Mouse (Mus musculus) embryonic facial prominence, embryonic 10.5 days (tissue): ENCODE data around the gene Cpeb3. TPM values are rescaled to one million over a fixed set of nuclear protein-coding genes. Genes with fewer than 3 reads are reported as not detected.

ENCODE experiments used
- DNase-seq: peaks from one replicate; pipeline ENCODE4 v3.0.0-alpha.2; 2017; ENCODE audit warnings: low spot score
- H3K27ac ChIP-seq: fragments of 300-500 bp; sonication (generic); replicated peaks from 2 replicates; pipeline ENCODE4 v1.5.1; 2016; ENCODE audit warnings: mild to moderate bottlenecking
- H3K27me3 ChIP-seq: fragments of 300-500 bp; sonication (generic); replicated peaks from 2 replicates; pipeline ENCODE4 v1.6.1; 2016; ENCODE audit warnings: low read depth, mild to moderate bottlenecking; ENCODE audit not compliant: poor library complexity, severe bottlenecking
- H3K36me3 ChIP-seq: fragments of 300-500 bp; sonication (generic); replicated peaks from 2 replicates; pipeline ENCODE4 v1.6.1; 2016; ENCODE audit warnings: mild to moderate bottlenecking, moderate library complexity
- H3K4me1 ChIP-seq: fragments of 300-500 bp; sonication (generic); 2 replicates; pipeline ENCODE4 v1.6.1; 2016
- H3K4me3 ChIP-seq: fragments of 300-500 bp; sonication (generic); 2 replicates; pipeline ENCODE4 v1.5.1; 2016; ENCODE audit warnings: mild to moderate bottlenecking, moderate library complexity
- H3K9me3 ChIP-seq: fragments of 300-500 bp; sonication (generic); 2 replicates; pipeline ENCODE4 v1.6.1; 2016; ENCODE audit warnings: mild to moderate bottlenecking
- WGBS: fragments of 180-500 bp; shearing (Covaris S2); methylation state at CpG from one replicate; pipeline ENCODE4 v1.1.7; 2016; 5-methylcytosine and 5-hydroxymethylcytosine counted together
- polyA plus RNA-seq: library from polyadenylated mRNA; unstranded; fragments of >200 nt; fragmentation: Nextera tagmentation; extraction: Ambion mirVana; gene quantifications from 2 replicates; pipeline ENCODE4 v1.2.1, GENCODE M21; 2016

The Cpeb3 gene
- polyA plus RNA-seq, 1 experiment from 2014 or later: 0.76 TPM

GRCm38 (mm10) chr19:37069243-37069642 lies 139.2 kb downstream of the Cpeb3 start:
- Histone ChIP-seq H3K27ac (no peak overlapping the region), H3K27me3 (no peaks in the 10 kb centered on the region), H3K4me3 (no peak overlapping the region), H3K9me3 (no peaks in the 10 kb centered on the region), H3K36me3 (no peaks in the 10 kb centered on the region), H3K4me1 (no peaks in the 10 kb centered on the region)
- 88% methylated on average over 4 of the region's 4 CpGs for WGBS
- no peak for DNase-seq

DNA sequence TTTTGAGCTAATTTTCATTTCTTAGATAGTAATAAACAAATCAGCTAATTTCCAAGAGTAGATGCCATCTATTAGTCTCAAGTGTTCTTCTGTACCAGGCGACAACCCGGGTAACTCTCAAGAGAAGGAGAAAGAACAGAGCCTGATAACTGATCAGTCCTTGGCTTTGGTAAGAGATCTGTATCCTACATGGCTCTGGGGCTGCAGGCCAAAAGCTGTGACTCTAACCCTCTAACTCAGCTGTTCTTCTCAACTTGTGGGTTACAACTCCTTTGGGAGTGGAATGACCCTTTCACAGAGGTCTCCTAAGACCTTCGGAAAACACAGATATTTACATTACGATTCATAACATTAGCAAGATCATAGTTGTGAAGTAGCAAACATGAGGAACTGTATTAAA lies 148.3 kb downstream of the Cpeb3 start:
- DNase-seq: no peak
- Histone ChIP-seq H3K36me3 (no peaks in the 10 kb centered on the region), H3K4me3 (no peak overlapping the region), H3K27ac (no peak overlapping the region), H3K4me1 (no peaks in the 10 kb centered on the region), H3K9me3 (no peaks in the 10 kb centered on the region), H3K27me3 (no peaks in the 10 kb centered on the region)
- 90% methylated on average over 4 of the region's 4 CpGs for WGBS

DNA sequence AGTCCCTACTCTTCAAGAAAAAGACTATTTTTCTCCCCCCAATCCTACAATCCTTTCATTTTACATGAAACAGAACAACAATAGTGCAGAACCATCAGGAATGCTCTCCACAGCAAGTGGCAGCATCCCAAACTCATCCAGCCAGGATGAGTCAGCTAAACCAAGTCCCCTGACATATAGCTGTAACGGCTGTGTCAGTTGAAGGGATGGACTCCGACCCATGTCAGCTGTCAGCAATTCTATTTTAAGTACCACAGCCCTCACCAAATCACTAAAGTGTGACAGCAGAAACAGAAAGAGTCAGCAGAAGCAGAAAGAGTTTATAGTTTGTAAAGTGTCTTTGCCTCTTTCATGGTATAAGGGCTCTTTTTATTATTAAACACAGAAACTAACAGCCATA lies 148.8 kb downstream of the Cpeb3 start:
- Histone ChIP-seq H3K27me3 (no peaks in the 10 kb centered on the region), H3K9me3 (no peaks in the 10 kb centered on the region), H3K36me3 (no peaks in the 10 kb centered on the region), H3K4me3 (no peak overlapping the region), H3K27ac (no peak overlapping the region), H3K4me1 (no peaks in the 10 kb centered on the region)
- DNase-seq: no peak
- 67% methylated on average over 2 of the region's 2 CpGs for WGBS

GRCm38 (mm10) chr19:37057161-37057905 lies 151.1 kb downstream of the Cpeb3 start:
- Histone ChIP-seq H3K27me3 (no peaks in the 10 kb centered on the region), H3K27ac (no peak overlapping the region), H3K36me3 (no peaks in the 10 kb centered on the region), H3K4me3 (no peak overlapping the region), H3K4me1 (no peaks in the 10 kb centered on the region), H3K9me3 (no peaks in the 10 kb centered on the region)
- DNase-seq: no peak
- 81% methylated on average over 8 of the region's 8 CpGs for WGBS

DNA sequence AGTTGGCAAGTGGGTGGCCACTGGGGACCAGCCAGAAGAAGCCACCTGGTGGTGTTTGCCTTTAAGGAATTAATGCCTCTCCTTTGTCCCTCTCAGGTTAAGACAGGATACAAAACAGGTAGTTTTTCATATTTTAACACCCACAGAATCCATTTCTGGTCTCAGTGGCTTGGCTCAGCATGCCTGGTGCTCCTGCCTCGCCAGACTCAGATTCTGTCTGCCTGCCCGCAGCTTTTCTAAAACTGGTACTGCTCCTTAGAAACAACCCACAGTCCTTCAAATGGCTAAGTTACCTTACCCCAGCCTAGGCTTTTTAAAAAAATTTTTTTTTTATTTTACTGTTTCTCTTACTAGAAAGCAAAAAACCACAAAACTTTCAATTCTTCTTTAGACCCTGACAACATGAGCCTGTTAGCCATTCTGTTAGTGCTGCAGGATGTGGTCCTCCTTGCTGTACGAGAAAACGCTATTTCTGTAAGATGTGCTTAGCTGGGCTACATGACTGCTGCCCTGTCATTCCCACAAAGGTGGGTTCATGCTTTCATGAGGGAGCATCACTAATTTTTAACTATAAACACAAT lies 152.3 kb downstream of the Cpeb3 start:
- H3K27me3 ChIP-seq: no peaks in the 10 kb centered on the region
- no peak overlapping the region for H3K27ac ChIP-seq
- 85% methylated on average over 4 of the region's 4 CpGs for WGBS
- no peak overlapping the region for H3K4me3 ChIP-seq
- no peaks in the 10 kb centered on the region for H3K4me1 ChIP-seq
- no peaks in the 10 kb centered on the region for H3K36me3 ChIP-seq
- no peak for DNase-seq
- H3K9me3 ChIP-seq: no peaks in the 10 kb centered on the region

DNA sequence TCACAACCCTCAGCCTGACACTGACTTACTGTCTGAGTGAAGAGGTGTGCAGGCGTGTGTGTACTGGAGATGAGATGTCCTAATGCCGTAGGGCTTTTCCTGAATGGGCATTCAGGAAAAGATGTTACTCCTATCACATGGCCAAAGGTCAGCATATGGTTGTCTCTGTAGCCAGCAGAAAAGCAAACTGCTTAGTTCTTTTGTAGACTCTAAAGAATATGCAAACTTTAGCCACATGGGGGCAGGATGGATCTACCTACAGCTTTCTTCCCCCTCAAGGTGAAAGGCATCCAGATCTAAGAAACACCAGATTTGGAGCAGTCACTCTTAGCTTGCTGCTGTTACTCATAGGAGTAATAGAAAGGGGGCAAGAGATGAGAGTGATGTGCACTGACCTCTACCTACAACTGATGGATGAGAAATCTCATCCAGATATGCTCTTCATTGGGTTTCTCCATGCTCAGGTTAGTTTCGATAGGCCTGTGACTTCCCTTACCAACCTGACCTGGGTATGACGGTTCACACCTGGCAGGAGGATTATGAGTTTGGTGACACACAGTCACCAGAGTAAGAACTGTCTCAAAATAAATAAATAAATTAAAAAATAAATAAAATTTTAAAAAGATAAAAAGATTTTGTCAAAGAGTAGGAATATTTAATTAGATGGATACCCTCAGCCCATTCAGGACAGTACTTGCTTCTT lies 157.6 kb downstream of the Cpeb3 start:
- 73% methylated on average over 4 of the region's 4 CpGs for WGBS

GRCm38 (mm10) chr19:37048507-37048906 lies 159.9 kb downstream of the Cpeb3 start:
- DNase-seq: no peak
- Histone ChIP-seq H3K27ac (no peak overlapping the region), H3K27me3 (no peaks in the 10 kb centered on the region), H3K9me3 (no peaks in the 10 kb centered on the region), H3K36me3 (no peaks in the 10 kb centered on the region), H3K4me3 (no peak overlapping the region), H3K4me1 (no peaks in the 10 kb centered on the region)
- 92% methylated on average over 6 of the region's 6 CpGs for WGBS

More for the DNA sequence above, 157.6 kb downstream of the Cpeb3 start:
- H3K27me3 ChIP-seq: no peaks in the 10 kb centered on the region
- H3K27ac ChIP-seq: no peak overlapping the region
- H3K36me3 ChIP-seq: no peaks in the 10 kb centered on the region
- no peaks in the 10 kb centered on the region for H3K9me3 ChIP-seq
- H3K4me1 ChIP-seq: no peaks in the 10 kb centered on the region
- H3K4me3 ChIP-seq: no peak overlapping the region
- peak; percentile 22 for DNase-seq

DNA sequence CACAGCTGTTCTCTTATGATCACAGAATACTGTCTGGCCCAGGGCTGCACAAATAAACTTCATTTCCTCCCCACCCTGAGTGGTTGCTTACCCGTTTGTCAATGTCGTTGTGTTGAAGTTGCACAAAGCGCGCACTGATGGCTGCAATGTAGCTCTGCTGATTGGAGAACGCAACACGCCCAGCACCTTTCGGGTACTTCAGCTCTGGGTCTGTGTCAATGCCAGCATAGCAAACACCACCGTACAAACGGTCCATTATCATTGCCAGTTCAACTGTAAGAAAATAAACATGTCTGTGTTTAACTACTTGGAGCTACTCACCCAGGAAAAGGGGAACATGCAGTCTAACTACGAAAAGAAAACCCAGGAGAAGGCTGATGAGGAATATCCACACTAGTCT lies 164.0 kb downstream of the Cpeb3 start:
- Histone ChIP-seq H3K36me3 (no peaks in the 10 kb centered on the region), H3K27me3 (no peaks in the 10 kb centered on the region), H3K4me3 (no peak overlapping the region), H3K4me1 (no peaks in the 10 kb centered on the region), H3K9me3 (no peaks in the 10 kb centered on the region), H3K27ac (no peak overlapping the region)
- 90% methylated on average over 10 of the region's 10 CpGs for WGBS
- no peak for DNase-seq

DNA sequence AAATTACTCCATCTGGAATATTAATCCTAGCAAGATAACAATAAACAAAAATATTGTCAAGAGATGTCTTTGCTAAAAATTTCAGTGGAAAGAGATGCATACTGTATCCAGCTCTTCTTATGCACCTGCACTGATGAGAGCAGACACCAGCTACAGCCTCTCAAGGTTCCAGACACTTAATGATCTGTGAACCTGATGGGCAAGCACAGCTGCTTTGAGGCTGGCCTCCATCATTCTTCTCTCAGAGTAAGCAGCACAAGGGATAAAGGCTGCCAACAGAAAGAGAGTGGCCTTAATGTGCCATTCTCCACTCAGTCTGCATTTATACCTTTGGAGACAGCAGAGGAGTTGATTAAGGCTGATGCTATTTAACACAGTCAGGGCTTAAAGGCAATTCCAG lies 167.5 kb downstream of the Cpeb3 start:
- H3K27me3 ChIP-seq: no peaks in the 10 kb centered on the region
- no peak overlapping the region for H3K4me3 ChIP-seq
- DNase-seq: no peak
- no peaks in the 10 kb centered on the region for H3K36me3 ChIP-seq
- H3K4me1 ChIP-seq: no peaks in the 10 kb centered on the region
- no peaks in the 10 kb centered on the region for H3K9me3 ChIP-seq
- no peak overlapping the region for H3K27ac ChIP-seq

DNA sequence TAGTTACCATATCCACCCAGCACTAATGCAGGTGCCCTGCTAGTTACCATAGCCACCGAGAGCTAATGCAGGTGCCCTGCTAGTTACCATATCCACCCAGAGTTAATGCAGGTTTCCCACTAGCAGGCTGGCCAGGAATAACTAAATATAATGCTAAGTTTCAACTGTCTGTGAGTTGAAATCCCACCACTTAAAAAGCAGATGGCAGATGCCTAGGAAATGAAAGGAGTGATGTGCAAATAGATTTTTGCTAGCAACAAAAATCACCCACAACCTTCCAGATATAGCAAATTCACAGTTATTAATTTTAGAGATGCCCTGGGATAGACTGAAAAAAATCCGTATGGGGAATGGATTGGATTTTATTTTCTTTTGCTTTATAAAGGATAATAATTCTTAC lies 176.0 kb downstream of the Cpeb3 start:
- DNase-seq: no peak
- Histone ChIP-seq H3K4me3 (no peak overlapping the region), H3K27me3 (no peaks in the 10 kb centered on the region), H3K4me1 (no peaks in the 10 kb centered on the region), H3K27ac (no peak overlapping the region), H3K36me3 (no peaks in the 10 kb centered on the region), H3K9me3 (no peaks in the 10 kb centered on the region)
- 83% methylated on average over 2 of the region's 2 CpGs for WGBS

GRCm38 (mm10) chr19:37031446-37031845 lies 177.0 kb downstream of the Cpeb3 start:
- 91% methylated on average over 5 of the region's 5 CpGs for WGBS
- H3K4me1 ChIP-seq: peaks cover under 1% of the 10 kb centered on the region; the same call in 1 of the 2 replicates

GRCm38 (mm10) chr19:37029771-37030170 lies 178.6 kb downstream of the Cpeb3 start:
- Histone ChIP-seq H3K36me3 (no peaks in the 10 kb centered on the region), H3K27me3 (no peaks in the 10 kb centered on the region), H3K4me3 (no peak overlapping the region), H3K9me3 (no peaks in the 10 kb centered on the region), H3K27ac (no peak overlapping the region), H3K4me1 (peaks cover 9% of the 10 kb centered on the region; the same call in 1 of the 2 replicates)
- DNase-seq: no peak
- WGBS: 87% methylated on average over 6 of the region's 6 CpGs

More at GRCm38 (mm10) chr19:37031446-37031845, 177.0 kb downstream of the Cpeb3 start:
- no peaks in the 10 kb centered on the region for H3K36me3 ChIP-seq
- H3K9me3 ChIP-seq: no peaks in the 10 kb centered on the region
- no peak overlapping the region for H3K4me3 ChIP-seq
- H3K27ac ChIP-seq: no peak overlapping the region
- DNase-seq: no peak
- no peaks in the 10 kb centered on the region for H3K27me3 ChIP-seq

DNA sequence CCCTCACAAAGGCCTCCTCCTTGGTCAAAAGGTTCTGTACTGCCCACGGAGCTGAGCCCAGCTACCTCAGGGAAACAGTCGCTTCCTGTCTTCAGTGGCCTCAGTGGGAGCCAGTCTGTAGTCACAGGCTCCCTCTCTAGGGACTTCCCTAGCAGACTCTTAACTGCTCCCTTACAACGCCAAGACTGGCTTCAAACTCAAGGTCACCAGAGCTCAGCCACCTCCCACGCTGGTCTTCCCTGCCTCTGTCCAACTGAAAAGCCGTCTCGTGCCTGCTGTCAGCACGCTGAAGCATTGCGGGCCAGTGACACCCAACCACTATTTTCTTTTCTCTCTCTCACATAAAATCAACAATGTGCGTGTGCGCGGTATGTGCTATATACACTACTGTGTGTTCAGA lies 182.0 kb downstream of the Cpeb3 start:
- no peaks in the 10 kb centered on the region for H3K9me3 ChIP-seq
- H3K4me3 ChIP-seq: no peak overlapping the region
- 83% methylated on average over 11 of the region's 11 CpGs for WGBS
- H3K27me3 ChIP-seq: no peaks in the 10 kb centered on the region
- peaks cover 9% of the 10 kb centered on the region; the same call in 1 of the 2 replicates for H3K4me1 ChIP-seq
- no peaks in the 10 kb centered on the region for H3K36me3 ChIP-seq
- DNase-seq: no peak
- no peak overlapping the region for H3K27ac ChIP-seq
